Mouse (Mus musculus): ENCODE measurements at regions not wholly inside any gene's neighbourhood (a gene's known extent, or its start where the extent isn't known, plus 50 kb on each side); places are given as distances from the start of the nearest gene placed in this dataset.

GRCm38 (mm10) chr5:100249757-100250156, 90.1 kb upstream of the Tmem150c start:
- ATAC-seq (ENCODE audit: low FRiP score, low TSS enrichment) (no peak), DNase-seq (ENCODE audit: low spot score) (peak; percentile 54)
- Histone ChIP-seq H3K27me3 (ENCODE audit: control insufficient read depth, insufficient read depth, low read length) (no peaks in the 10 kb centered on the region), H3K27ac (replicated peaks) (no peak overlapping the region), H3K9me3 (ENCODE audit: control insufficient read depth, low read length) (no peaks in the 10 kb centered on the region), H3K36me3 (ENCODE audit: control insufficient read depth, insufficient read depth, low read length) (no peaks in the 10 kb centered on the region), H3K4me3 (ENCODE audit: low read depth, low read length) (no peak overlapping the region), H3K4me2 (replicated peaks; ENCODE audit: low read depth) (no peak overlapping the region), H3K4me1 (replicated peaks; ENCODE audit: control insufficient read depth, insufficient read depth) (no peaks in the 10 kb centered on the region), H3K9ac (ENCODE audit: low read length) (no peak overlapping the region)
- TF ChIP-seq CTCF (IDR thresholded peaks at IDR 0.05; ENCODE audit: low read depth) (peak; percentile 62), EP300 (optimal IDR thresholded peaks at IDR 0.05) (no peak)
- 49% methylated on average over 3 of the region's 3 CpGs for WGBS

GRCm38 (mm10) chr5:100248611-100249010, 89.0 kb upstream of the Tmem150c start:
- ATAC-seq (ENCODE audit: low FRiP score, low TSS enrichment) (no peak), DNase-seq (ENCODE audit: low spot score) (no peak)
- Histone ChIP-seq H3K9ac (ENCODE audit: low read length) (no peak overlapping the region), H3K27ac (replicated peaks) (no peak overlapping the region), H3K36me3 (ENCODE audit: control insufficient read depth, insufficient read depth, low read length) (no peaks in the 10 kb centered on the region), H3K4me1 (replicated peaks; ENCODE audit: control insufficient read depth, insufficient read depth) (no peaks in the 10 kb centered on the region), H3K4me2 (replicated peaks; ENCODE audit: low read depth) (no peak overlapping the region), H3K4me3 (ENCODE audit: low read depth, low read length) (no peak overlapping the region), H3K27me3 (ENCODE audit: control insufficient read depth, insufficient read depth, low read length) (no peaks in the 10 kb centered on the region), H3K9me3 (ENCODE audit: control insufficient read depth, low read length) (no peaks in the 10 kb centered on the region)
- TF ChIP-seq CTCF (IDR thresholded peaks at IDR 0.05; ENCODE audit: low read depth) (no peak), EP300 (optimal IDR thresholded peaks at IDR 0.05) (no peak)
- WGBS: 66% methylated on average over 5 of the region's 5 CpGs

DNA sequence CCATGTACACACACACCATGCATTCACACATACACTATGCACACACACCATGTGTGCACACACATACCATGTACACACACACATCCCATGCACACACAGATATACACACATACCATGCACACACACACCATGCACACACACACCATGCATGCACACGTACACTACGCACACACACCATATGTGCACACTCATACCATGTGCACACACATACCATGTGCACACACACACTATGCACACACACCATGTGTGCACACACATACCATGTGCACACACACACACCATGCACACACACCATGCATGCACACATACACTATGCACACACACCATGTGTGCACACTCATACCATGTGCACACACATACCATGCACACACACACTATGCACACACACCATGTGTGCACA, 87.1 kb upstream of the Tmem150c start:
- no peaks in the 10 kb centered on the region for H3K36me3 ChIP-seq (ENCODE audit: control insufficient read depth, insufficient read depth, low read length)
- no peak overlapping the region for H3K4me2 ChIP-seq (replicated peaks; ENCODE audit: low read depth)
- WGBS: 95% methylated on average over 2 of the region's 2 CpGs
- no peak overlapping the region for H3K4me3 ChIP-seq (ENCODE audit: low read depth, low read length)
- H3K9ac ChIP-seq (ENCODE audit: low read length): no peak overlapping the region
- DNase-seq (ENCODE audit: low spot score): no peak
- H3K9me3 ChIP-seq (ENCODE audit: control insufficient read depth, low read length): no peaks in the 10 kb centered on the region
- no peaks in the 10 kb centered on the region for H3K27me3 ChIP-seq (ENCODE audit: control insufficient read depth, insufficient read depth, low read length)
- no peak for ATAC-seq (ENCODE audit: low FRiP score, low TSS enrichment)
- no peaks in the 10 kb centered on the region for H3K4me1 ChIP-seq (replicated peaks; ENCODE audit: control insufficient read depth, insufficient read depth)
- TF ChIP-seq CTCF (IDR thresholded peaks at IDR 0.05; ENCODE audit: low read depth) (no peak), EP300 (optimal IDR thresholded peaks at IDR 0.05) (no peak)
- H3K27ac ChIP-seq (replicated peaks): no peak overlapping the region

DNA sequence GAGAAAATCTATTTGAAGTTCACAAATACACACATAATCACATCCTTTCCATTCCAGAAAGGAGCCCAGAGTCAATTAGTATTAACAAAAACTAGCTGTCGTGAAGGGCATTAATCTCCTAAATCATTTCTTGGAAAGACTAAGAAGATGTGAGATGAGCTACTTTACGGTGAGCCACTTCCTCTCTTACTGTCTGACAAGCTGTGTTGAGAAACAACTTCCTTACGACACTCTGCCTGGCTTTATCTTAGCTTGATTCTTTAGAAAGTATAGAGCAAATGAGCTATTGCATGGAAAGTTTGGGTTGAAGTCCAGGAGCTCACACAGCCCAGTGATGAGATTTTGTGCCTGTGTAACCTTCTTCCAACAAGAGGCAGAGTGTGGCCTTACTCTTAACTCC, 85.2 kb upstream of the Tmem150c start:
- H3K27ac ChIP-seq (replicated peaks): no peak overlapping the region
- no peaks in the 10 kb centered on the region for H3K9me3 ChIP-seq (ENCODE audit: control insufficient read depth, low read length)
- TF ChIP-seq EP300 (optimal IDR thresholded peaks at IDR 0.05) (no peak), CTCF (IDR thresholded peaks at IDR 0.05; ENCODE audit: low read depth) (no peak)
- no peak for ATAC-seq (ENCODE audit: low FRiP score, low TSS enrichment)
- no peak for DNase-seq (ENCODE audit: low spot score)
- H3K4me2 ChIP-seq (replicated peaks; ENCODE audit: low read depth): no peak overlapping the region
- WGBS: 44% methylated on average over 3 of the region's 3 CpGs
- H3K27me3 ChIP-seq (ENCODE audit: control insufficient read depth, insufficient read depth, low read length): no peaks in the 10 kb centered on the region
- H3K36me3 ChIP-seq (ENCODE audit: control insufficient read depth, insufficient read depth, low read length): no peaks in the 10 kb centered on the region
- H3K9ac ChIP-seq (ENCODE audit: low read length): no peak overlapping the region
- no peak overlapping the region for H3K4me3 ChIP-seq (ENCODE audit: low read depth, low read length)
- no peaks in the 10 kb centered on the region for H3K4me1 ChIP-seq (replicated peaks; ENCODE audit: control insufficient read depth, insufficient read depth)

- Histone ChIP-seq H3K4me2 (replicated peaks; ENCODE audit: low read depth) (no peak overlapping the region), H3K4me1 (replicated peaks; ENCODE audit: control insufficient read depth, insufficient read depth) (no peaks in the 10 kb centered on the region), H3K4me3 (ENCODE audit: low read depth, low read length) (no peak overlapping the region), H3K9me3 (ENCODE audit: control insufficient read depth, low read length) (no peaks in the 10 kb centered on the region), H3K9ac (ENCODE audit: low read length) (no peak overlapping the region), H3K36me3 (ENCODE audit: control insufficient read depth, insufficient read depth, low read length) (no peaks in the 10 kb centered on the region), H3K27ac (replicated peaks) (no peak overlapping the region), H3K27me3 (ENCODE audit: control insufficient read depth, insufficient read depth, low read length) (no peaks in the 10 kb centered on the region)
- DNase-seq (ENCODE audit: low spot score) (peak; percentile 27), ATAC-seq (ENCODE audit: low FRiP score, low TSS enrichment) (no peak)
- whole genome bisulfite sequencing: 68% methylated on average over 6 of the region's 6 CpGs
- TF ChIP-seq EP300 (optimal IDR thresholded peaks at IDR 0.05) (no peak), CTCF (IDR thresholded peaks at IDR 0.05; ENCODE audit: low read depth) (peak; percentile 79)
These were observed 81.3 kb upstream of the Tmem150c start for GRCm38 (mm10) chr5:100240876-100241275.

- 67% methylated on average over 7 of the region's 7 CpGs for WGBS
These were observed 80.0 kb upstream of the Tmem150c start for GRCm38 (mm10) chr5:100239632-100240031.

More at GRCm38 (mm10) chr5:100239632-100240031, 80.0 kb upstream of the Tmem150c start:
- ATAC-seq (ENCODE audit: low FRiP score, low TSS enrichment) (no peak), DNase-seq (ENCODE audit: low spot score) (no peak)
- no peak overlapping the region for H3K27ac ChIP-seq (replicated peaks)
- no peak overlapping the region for H3K4me3 ChIP-seq (ENCODE audit: low read depth, low read length)
- no peaks in the 10 kb centered on the region for H3K36me3 ChIP-seq (ENCODE audit: control insufficient read depth, insufficient read depth, low read length)
- H3K4me2 ChIP-seq (replicated peaks; ENCODE audit: low read depth): no peak overlapping the region
- TF ChIP-seq CTCF (IDR thresholded peaks at IDR 0.05; ENCODE audit: low read depth) (no peak), EP300 (optimal IDR thresholded peaks at IDR 0.05) (no peak)
- no peaks in the 10 kb centered on the region for H3K4me1 ChIP-seq (replicated peaks; ENCODE audit: control insufficient read depth, insufficient read depth)
- H3K9me3 ChIP-seq (ENCODE audit: control insufficient read depth, low read length): no peaks in the 10 kb centered on the region
- H3K27me3 ChIP-seq (ENCODE audit: control insufficient read depth, insufficient read depth, low read length): no peaks in the 10 kb centered on the region
- no peak overlapping the region for H3K9ac ChIP-seq (ENCODE audit: low read length)

Data from stomach, postnatal 0 days (tissue).